Mouse (Mus musculus): Measurements from ENCODE around the gene Ttll3. TPM values are rescaled to one million over a fixed set of nuclear protein-coding genes. Genes with fewer than 3 reads are reported as not detected.

The Ttll3 gene
- total RNA-seq, 1 experiment from 2014 or later = 3.9 TPM

GRCm38 (mm10) chr6:113458635-113459034 is 69.6 kb downstream of the Ttll3 start:
- DNase-seq = no peak

- DNase-seq = no peak
These were observed 75.0 kb downstream of the Ttll3 start for GRCm38 (mm10) chr6:113464040-113464439.

Small RNA genes within 50 kb of the gene (microRNA-seq; reads per million reads assigned to microRNA genes)
- 0 reads per million in 2 experiments for gene Gm24387

Other genes starting within 250 kb of the Ttll3 start
- 2.8 and 5.0 TPM in 2 replicates for gene Lhfpl4, start 193.9 kb upstream of the Ttll3 start, total RNA-seq (2021)
- gene Mtmr14, start 151.4 kb upstream of the Ttll3 start, total RNA-seq (2021) = 23.0 and 30.9 TPM in 2 replicates
- gene Cpne9, start 107.0 kb upstream of the Ttll3 start, total RNA-seq (2021) = 0.85 and 1.4 TPM in 2 replicates
- 27.8 and 32.9 TPM in 2 replicates for gene Brpf1, start 82.1 kb upstream of the Ttll3 start, total RNA-seq (2021)
- 16.7 and 19.9 TPM in 2 replicates for gene Ogg1, start 62.3 kb upstream of the Ttll3 start, total RNA-seq (2021)
- 45.3 and 62.0 TPM in 2 replicates for gene Camk1, start 45.3 kb upstream of the Ttll3 start, total RNA-seq (2021)
- gene Tada3, start 11.4 kb upstream of the Ttll3 start, total RNA-seq (2021) = 51.4 and 54.5 TPM in 2 replicates
- gene Arpc4, start 11.1 kb upstream of the Ttll3 start, total RNA-seq (2021) = 143 and 191 TPM in 2 replicates
- gene Rpusd3, start 30.1 kb downstream of the Ttll3 start, total RNA-seq (2021) = 7.6 and 8.1 TPM in 2 replicates
- 153 and 182 TPM in 2 replicates for gene Cidec, start 46.5 kb downstream of the Ttll3 start, total RNA-seq (2021)
- gene Jagn1, start 53.3 kb downstream of the Ttll3 start, total RNA-seq (2021) = 47.5 and 55.0 TPM in 2 replicates
- gene Il17re, start 69.2 kb downstream of the Ttll3 start, total RNA-seq (2021) = 0.76 and 1.5 TPM in 2 replicates
- gene Il17rc, start 82.2 kb downstream of the Ttll3 start, total RNA-seq (2021) = 18.0 and 19.3 TPM in 2 replicates
- gene Creld1, start 94.0 kb downstream of the Ttll3 start, total RNA-seq (2021) = 45.2 and 59.9 TPM in 2 replicates
- 0.30 TPM in 1 of 2 replicates, not detected in the other for gene Prrt3, start 112.7 kb downstream of the Ttll3 start, total RNA-seq (2021)
- gene Emc3, start 142.4 kb downstream of the Ttll3 start, total RNA-seq (2021) = 116 and 125 TPM in 2 replicates
- gene Fancd2, start 142.4 kb downstream of the Ttll3 start, total RNA-seq (2021) = 2.0 and 3.0 TPM in 2 replicates
- gene Fancd2os, start 211.5 kb downstream of the Ttll3 start, total RNA-seq (2021) = 0.70 TPM in 1 of 2 replicates, not detected in the other
- 175 and 224 TPM in 2 replicates for gene Brk1, start 215.5 kb downstream of the Ttll3 start, total RNA-seq (2021)
- 31.6 and 32.6 TPM in 2 replicates for gene Vhl, start 234.7 kb downstream of the Ttll3 start, total RNA-seq (2021)
- gene Irak2, start 249.2 kb downstream of the Ttll3 start, total RNA-seq (2021) = 13.8 and 17.1 TPM in 2 replicates

Measured in adrenal gland, postnatal 25 days (tissue).